Mouse (Mus musculus) retina, adult 2 months (tissue): Measurements from ENCODE around the gene Gm11562.
"Not testable (repeated sequence)": the region's sequence is repeated elsewhere in the genome, so short reads cannot be mapped to it uniquely, and the experiment has no call there.

Experiments used
- DNase-seq: peaks from one replicate; pipeline ENCODE4 v3.0.0-alpha.2; 2012; ENCODE audit warnings: low read depth, low spot score

The Gm11562 gene

GRCm38 (mm10) chr11:99620335-99620734 is at the start of gene Gm11562:
Gene Gm11562, minus strand, starts transcription at chr11:99620435.
- DNase-seq = no peak

GRCm38 (mm10) chr11:99665860-99666259 is 45.6 kb upstream of the Gm11562 start, which contains the start of gene Krtap4-6:
Gene Krtap4-6, minus strand, starts transcription at chr11:99665960.
- DNase-seq = no peak

GRCm38 (mm10) chr11:99662802-99663201 is 42.6 kb upstream of the Gm11562 start:
- no peak for DNase-seq

GRCm38 (mm10) chr11:99659256-99659655 is 39.0 kb upstream of the Gm11562 start:
- DNase-seq = no peak

- not testable (repeated sequence) for DNase-seq
Measured at GRCm38 (mm10) chr11:99658467-99659010, 38.3 kb upstream of the Gm11562 start, which contains the start of gene Gm11563. Gene Gm11563, minus strand, starts transcription at chr11:99658960.

GRCm38 (mm10) chr11:99657051-99657450 is 36.8 kb upstream of the Gm11562 start:
- no peak for DNase-seq

GRCm38 (mm10) chr11:99650136-99650535 is 29.9 kb upstream of the Gm11562 start, which contains the start of gene Gm11555:
Gene Gm11555, minus strand, starts transcription at chr11:99650236.
- DNase-seq = no peak

- no peak for DNase-seq
Measured at GRCm38 (mm10) chr11:99646444-99646843, 26.2 kb upstream of the Gm11562 start.

- DNase-seq = no peak
Measured at GRCm38 (mm10) chr11:99644351-99644750, 24.1 kb upstream of the Gm11562 start.

GRCm38 (mm10) chr11:99643635-99644139 is 23.5 kb upstream of the Gm11562 start, which contains the start of gene Krtap4-7:
Gene Krtap4-7, minus strand, starts transcription at chr11:99644089.
- DNase-seq = not testable (repeated sequence)

GRCm38 (mm10) chr11:99640926-99641325 is 20.7 kb upstream of the Gm11562 start:
- no peak for DNase-seq

GRCm38 (mm10) chr11:99637086-99637485 is 16.9 kb upstream of the Gm11562 start:
- DNase-seq = no peak

- no peak for DNase-seq
Measured at GRCm38 (mm10) chr11:99634653-99635134, 14.5 kb upstream of the Gm11562 start, which contains the start of gene Krtap4-2. Gene Krtap4-2, minus strand, starts transcription at chr11:99635084.

GRCm38 (mm10) chr11:99633293-99633692 is 13.1 kb upstream of the Gm11562 start:
- no peak for DNase-seq

GRCm38 (mm10) chr11:99630890-99631289 is 10.7 kb upstream of the Gm11562 start:
- no peak for DNase-seq

GRCm38 (mm10) chr11:99628138-99628537 is 7.9 kb upstream of the Gm11562 start, which contains the start of gene Krtap4-1:
Gene Krtap4-1, minus strand, starts transcription at chr11:99628238.
- no peak for DNase-seq

- no peak for DNase-seq
Measured at GRCm38 (mm10) chr11:99614796-99615363, 5.4 kb downstream of the Gm11562 start, which contains the start of gene Krtap2-4. Gene Krtap2-4, minus strand, starts transcription at chr11:99614846.

GRCm38 (mm10) chr11:99610089-99610488 is 10.1 kb downstream of the Gm11562 start, which contains the start of gene Gm11937:
Gene Gm11937, minus strand, starts transcription at chr11:99610189.
- DNase-seq = not testable (repeated sequence)

GRCm38 (mm10) chr11:99609126-99609525 is 11.1 kb downstream of the Gm11562 start:
- DNase-seq = peak; percentile 0

- DNase-seq = not testable (repeated sequence)
Measured at GRCm38 (mm10) chr11:99603208-99603607, 17.0 kb downstream of the Gm11562 start, which contains the start of gene Gm11938. Gene Gm11938, minus strand, starts transcription at chr11:99603308.

GRCm38 (mm10) chr11:99597742-99598141 is 22.5 kb downstream of the Gm11562 start, which contains the start of gene Krtap9-3:
Gene Krtap9-3, minus strand, starts transcription at chr11:99598105.
- DNase-seq = not testable (repeated sequence)

- DNase-seq = no peak
Measured at GRCm38 (mm10) chr11:99590981-99591380, 29.3 kb downstream of the Gm11562 start, which contains the start of gene Krtap1-3. Gene Krtap1-3, minus strand, starts transcription at chr11:99591339.
